ENCODE assay signal across 8 mouse cellular contexts in genomic region chr17:49935602-49936205, GRCm38 (mm10).
DNase-seq lines count a peak whose midpoint lies in the region; ATAC-seq lines count a peak whose summit lies in the region.

No protein-coding gene starts in this region.

- 2% methylated on average over 4 of the region's 4 CpGs for WGBS in embryonic facial prominence, embryonic 12.5 days
- WGBS in neural tube, embryonic 15.5 days, result under 1% methylated on average over 4 of the region's 4 CpGs

- no peak overlapping the region for H3K27ac ChIP-seq in embryonic facial prominence, embryonic 12.5 days
- no peak overlapping the region for H3K27ac ChIP-seq in neural tube, embryonic 15.5 days (replicated peaks)

- 0 out of 2 replicates have a peak overlapping the region, but pooled peaks have one; percentile 4 for H3K9ac ChIP-seq in embryonic facial prominence, embryonic 12.5 days
- no peak overlapping the region for H3K9ac ChIP-seq in neural tube, embryonic 15.5 days (replicated peaks)

- H3K27me3 ChIP-seq in embryonic facial prominence, embryonic 12.5 days, result peaks cover 7% of the 10 kb centered on the region; the same call in 1 of the 2 replicates
- H3K27me3 ChIP-seq in neural tube, embryonic 15.5 days (replicated peaks), result peaks cover 8% of the 10 kb centered on the region

- ATAC-seq in CD4-positive, CD25-positive, alpha-beta regulatory T cell, adult 4 months, result peak; percentile 47
- no peak for ATAC-seq in embryonic facial prominence, embryonic 12.5 days (ENCODE audit: insufficient number of reproducible peaks, insufficient read depth, low FRiP score, low TSS enrichment)
- ATAC-seq in neural tube, embryonic 15.5 days (ENCODE audit: low FRiP score), result peak; percentile 84

- H3K4me3 ChIP-seq in embryonic facial prominence, embryonic 12.5 days, result no peak overlapping the region
- no peak overlapping the region for H3K4me3 ChIP-seq in neural tube, embryonic 15.5 days (replicated peaks)

- H3K4me2 ChIP-seq in embryonic facial prominence, embryonic 12.5 days (replicated peaks), result no peak overlapping the region
- H3K4me2 ChIP-seq in neural tube, embryonic 15.5 days, result no peak overlapping the region

- H3K9me3 ChIP-seq in embryonic facial prominence, embryonic 12.5 days, result no peaks in the 10 kb centered on the region
- no peaks in the 10 kb centered on the region for H3K9me3 ChIP-seq in neural tube, embryonic 15.5 days (replicated peaks)

- peak; percentile 21 to 46 for DNase-seq in adrenal gland, postnatal 4 days (ENCODE audit: low spot score in 2 of 2)
- peak; percentile 28 to 63 for DNase-seq in heart, adult 9 months (ENCODE audit: low spot score in 2 of 2)
- DNase-seq in kidney, postnatal 25 days, result peak; percentile 54 to 79
- DNase-seq in lung, adult 18-20 months, result peak; percentile 42 to 56
- DNase-seq in testis, postnatal 14 days (ENCODE audit: low spot score), result peak; percentile 59

- H3K36me3 ChIP-seq in embryonic facial prominence, embryonic 12.5 days, result no peaks in the 10 kb centered on the region
- H3K36me3 ChIP-seq in neural tube, embryonic 15.5 days, result no peaks in the 10 kb centered on the region

- no peaks in the 10 kb centered on the region for H3K4me1 ChIP-seq in embryonic facial prominence, embryonic 12.5 days
- no peaks in the 10 kb centered on the region for H3K4me1 ChIP-seq in neural tube, embryonic 15.5 days
